Mouse (Mus musculus): ENCODE data around the gene Id3. TPM values are rescaled to one million over a fixed set of nuclear protein-coding genes. Genes with fewer than 3 reads are reported as not detected.
"Not testable (repeated sequence)": the region's sequence is repeated elsewhere in the genome, so short reads cannot be mapped to it uniquely, and the experiment has no call there.

Gene Id3
- polyA plus RNA-seq (2014; fragmentation: Nextera tagmentation; extraction: Ambion mirVana): 194 and 206 TPM in 2 replicates

DNA sequence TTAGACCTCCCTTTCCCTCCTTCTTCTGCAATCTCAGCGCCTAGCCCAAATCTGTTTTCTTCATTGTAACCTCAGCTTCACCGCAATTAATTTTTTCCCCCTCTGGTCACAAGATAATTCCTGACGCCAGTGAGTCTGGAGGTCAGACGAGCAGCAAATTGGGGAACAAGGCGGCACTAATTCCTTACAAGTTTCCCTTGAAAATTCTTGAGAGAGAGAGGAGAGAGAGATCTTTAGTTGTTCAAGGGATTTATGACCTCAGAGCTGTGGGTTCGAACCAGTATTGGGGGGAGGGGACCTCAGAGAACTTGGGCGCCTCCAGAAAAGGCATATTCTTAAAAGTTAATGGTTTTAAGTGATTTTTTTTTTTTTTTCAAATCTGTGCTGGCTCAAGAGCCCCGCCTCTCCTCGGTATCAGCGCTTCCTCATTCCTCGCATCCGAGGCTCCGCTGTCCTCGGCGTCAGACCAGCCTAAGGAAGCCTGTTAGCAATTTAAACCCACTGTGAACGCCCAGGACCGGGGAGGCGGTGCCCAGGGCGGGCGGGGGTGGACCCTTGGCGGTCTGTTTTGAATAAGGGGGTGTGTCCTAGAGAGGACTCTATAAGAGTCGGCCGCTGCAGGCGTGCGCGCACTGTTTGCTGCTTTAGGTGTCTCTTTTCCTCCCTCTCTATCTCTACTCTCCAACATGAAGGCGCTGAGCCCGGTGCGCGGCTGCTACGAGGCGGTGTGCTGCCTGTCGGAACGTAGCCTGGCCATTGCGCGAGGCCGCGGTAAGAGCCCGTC is at the start of gene Id3:
Gene Id3 (plus strand): TSS at position 305 of the 784 bp plus-strand sequence.
- H3K27me3 ChIP-seq (ENCODE audit: control insufficient read depth, insufficient read depth, low read length): peaks cover 19% of the 10 kb centered on the region
- peaks cover 34% of the 10 kb centered on the region for H3K4me1 ChIP-seq (replicated peaks; ENCODE audit: control insufficient read depth, insufficient read depth, low read length)
- peak; percentile 81 for DNase-seq (ENCODE audit: low spot score)
- peak within 1 kb of the TSS; percentile 90 for H3K27ac ChIP-seq
- WGBS: under 1% methylated on average over 38 of the region's 39 CpGs
- peak within 1 kb of the TSS; percentile 78 for H3K9ac ChIP-seq
- no peaks in the 10 kb centered on the region for H3K36me3 ChIP-seq (replicated peaks; ENCODE audit: control insufficient read depth, insufficient read depth)
- ATAC-seq (ENCODE audit: low FRiP score): peak; percentile 82
- peak within 1 kb of the TSS; percentile 52 for H3K4me3 ChIP-seq (replicated peaks; ENCODE audit: low read length)
- no peaks in the 10 kb centered on the region for H3K9me3 ChIP-seq (ENCODE audit: control insufficient read depth, low read length)
- H3K4me2 ChIP-seq (replicated peaks): peak within 1 kb of the TSS; percentile 85

DNA sequence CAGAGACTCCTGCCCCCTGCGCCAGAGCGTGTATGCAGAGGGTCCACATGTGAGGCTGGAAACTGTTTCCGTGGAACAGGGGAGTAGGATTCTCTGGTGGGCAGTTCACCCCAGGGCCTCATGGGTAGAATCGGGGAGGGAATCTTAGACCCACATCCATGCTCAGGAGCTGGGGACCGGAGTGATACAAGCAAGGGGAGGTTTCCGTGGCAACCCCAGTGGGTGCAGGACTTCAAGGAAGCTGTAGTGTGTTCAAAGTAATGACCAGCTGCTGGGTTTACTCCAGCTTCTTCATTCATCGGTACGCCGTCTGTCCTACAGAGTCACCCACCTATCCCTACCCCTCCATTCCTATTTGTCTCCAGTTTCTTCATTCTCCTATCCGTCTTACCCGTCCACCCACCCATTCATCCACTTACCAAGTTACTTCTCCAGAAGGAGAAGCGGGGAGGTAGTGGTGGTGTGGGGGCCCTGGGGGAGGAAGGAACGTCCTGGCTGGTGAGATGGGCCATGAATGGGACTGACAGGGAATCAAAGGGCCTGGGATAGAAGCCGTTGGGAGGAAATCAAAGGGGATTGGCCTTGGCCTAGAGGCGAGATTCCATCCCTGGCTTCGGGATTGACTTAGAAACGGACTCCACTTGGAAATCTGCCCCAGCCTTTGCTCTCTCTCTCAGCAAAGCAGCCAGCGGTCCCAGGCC is 48.6 kb upstream of the Id3 start:
- WGBS: 52% methylated on average over 18 of the region's 18 CpGs
- H3K27ac ChIP-seq: peak overlapping the region; percentile 59
- ATAC-seq (ENCODE audit: low FRiP score): peak; percentile 76

DNA sequence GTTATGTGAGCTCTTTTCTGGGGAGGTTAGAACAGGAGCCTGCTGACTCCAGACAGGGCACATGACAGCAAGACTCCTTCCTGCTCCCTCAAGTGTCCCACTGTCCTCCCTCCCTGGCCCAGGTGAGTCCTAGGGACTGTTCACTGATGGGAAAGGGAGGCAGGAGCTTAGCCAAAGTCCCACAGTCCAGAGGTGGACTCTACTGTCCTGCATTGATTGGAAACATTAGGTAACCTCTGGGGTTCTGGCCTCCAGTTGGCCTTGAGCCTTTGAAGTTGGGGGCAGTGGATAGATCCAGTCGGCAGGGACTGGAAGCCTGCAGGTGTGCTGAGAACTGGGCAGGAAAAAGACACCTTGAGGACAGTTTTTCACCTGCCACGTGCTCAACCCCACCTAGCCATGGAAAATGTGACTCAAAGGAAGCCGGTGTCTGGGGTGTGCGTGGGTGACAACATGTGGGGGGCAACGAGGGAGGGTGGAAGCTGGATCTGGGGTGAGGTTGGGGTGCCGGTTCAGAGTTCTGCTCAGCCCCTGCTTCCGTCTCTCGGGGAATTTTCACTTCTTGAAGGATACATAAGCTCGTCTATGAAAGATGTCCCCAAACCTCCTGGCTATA is 47.7 kb upstream of the Id3 start:
- Histone ChIP-seq H3K4me1 (replicated peaks; ENCODE audit: control insufficient read depth, insufficient read depth, low read length) (peaks cover 3% of the 10 kb centered on the region; the same call in 1 of the 2 replicates), H3K36me3 (replicated peaks; ENCODE audit: control insufficient read depth, insufficient read depth) (no peaks in the 10 kb centered on the region), H3K4me3 (replicated peaks; ENCODE audit: low read length) (no peak overlapping the region), H3K9ac (no peak overlapping the region), H3K9me3 (ENCODE audit: control insufficient read depth, low read length) (peaks cover 4% of the 10 kb centered on the region; the same call in 1 of the 2 replicates), H3K27ac (0 out of 2 replicates have a peak overlapping the region, but pooled peaks have one; percentile 38), H3K27me3 (ENCODE audit: control insufficient read depth, insufficient read depth, low read length) (no peaks in the 10 kb centered on the region), H3K4me2 (replicated peaks) (no peak overlapping the region)
- ATAC-seq (ENCODE audit: low FRiP score): no peak
- WGBS: 84% methylated on average over 9 of the region's 9 CpGs
- DNase-seq (ENCODE audit: low spot score): no peak

More for the DNA sequence above, 48.6 kb upstream of the Id3 start:
- H3K4me2 ChIP-seq (replicated peaks): no peak overlapping the region
- DNase-seq (ENCODE audit: low spot score): peak; percentile 53
- H3K27me3 ChIP-seq (ENCODE audit: control insufficient read depth, insufficient read depth, low read length): no peaks in the 10 kb centered on the region
- no peaks in the 10 kb centered on the region for H3K36me3 ChIP-seq (replicated peaks; ENCODE audit: control insufficient read depth, insufficient read depth)
- H3K4me3 ChIP-seq (replicated peaks; ENCODE audit: low read length): no peak overlapping the region
- no peak overlapping the region for H3K9ac ChIP-seq
- peaks cover 3% of the 10 kb centered on the region; the same call in 1 of the 2 replicates for H3K4me1 ChIP-seq (replicated peaks; ENCODE audit: control insufficient read depth, insufficient read depth, low read length)
- H3K9me3 ChIP-seq (ENCODE audit: control insufficient read depth, low read length): peaks cover 4% of the 10 kb centered on the region; the same call in 1 of the 2 replicates

DNA sequence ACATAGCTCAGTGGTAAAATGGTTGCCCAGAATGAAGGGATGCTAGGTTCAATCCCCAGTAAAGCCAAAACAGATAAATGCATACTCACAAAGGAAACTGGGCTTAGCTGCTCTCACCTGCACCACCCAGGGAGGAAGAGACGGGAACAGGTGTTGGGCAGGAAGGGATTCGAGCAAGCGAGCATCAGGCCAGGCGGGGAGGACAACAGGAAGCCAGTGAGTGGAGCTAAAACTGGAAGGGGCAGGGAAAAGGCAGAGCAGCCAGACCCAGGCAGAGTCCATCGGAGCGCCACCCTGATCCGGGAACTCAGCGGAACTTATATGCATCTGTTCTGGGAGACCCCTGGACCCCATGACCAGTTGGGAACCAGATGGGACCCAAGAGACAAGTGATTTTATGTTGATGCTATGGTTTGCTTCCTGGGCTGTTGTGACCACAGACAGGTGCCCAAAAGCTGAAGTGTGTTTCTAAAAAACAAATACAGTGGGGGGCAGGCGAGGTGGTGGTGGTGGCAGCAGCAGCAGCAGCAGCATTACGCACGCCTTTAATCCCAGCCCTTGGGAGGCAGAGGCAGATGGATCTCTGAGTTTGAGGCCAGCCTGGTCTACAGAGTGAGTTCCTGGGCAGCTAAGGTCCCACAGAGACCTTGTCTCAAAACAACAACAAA is 46.7 kb upstream of the Id3 start:
- H3K4me1 ChIP-seq (replicated peaks; ENCODE audit: control insufficient read depth, insufficient read depth, low read length): peaks cover 3% of the 10 kb centered on the region; the same call in 1 of the 2 replicates
- WGBS: 74% methylated on average over 11 of the region's 11 CpGs
- ATAC-seq (ENCODE audit: low FRiP score): no peak

DNA sequence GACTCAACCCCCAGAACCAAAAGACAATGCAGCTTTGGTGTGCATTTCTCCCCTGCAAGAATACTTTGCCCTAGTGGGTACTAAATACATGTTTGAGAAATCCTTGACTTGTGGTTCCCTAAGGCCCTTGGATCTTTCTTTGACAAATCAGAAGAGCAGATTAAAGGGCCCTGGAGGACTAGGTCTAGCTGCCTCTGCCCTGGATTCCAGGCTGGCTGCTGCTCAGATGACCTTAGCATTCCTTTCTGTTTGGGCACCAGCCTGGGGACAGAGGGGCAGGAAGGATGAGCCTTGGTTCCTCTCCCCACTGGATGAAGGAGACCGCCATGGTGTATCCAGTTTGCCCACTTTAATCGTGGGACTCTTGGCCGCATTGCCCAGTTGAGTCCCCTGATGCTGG is 44.9 kb upstream of the Id3 start:
- DNase-seq (ENCODE audit: low spot score): no peak
- no peak overlapping the region for H3K9ac ChIP-seq
- H3K27me3 ChIP-seq (ENCODE audit: control insufficient read depth, insufficient read depth, low read length): no peaks in the 10 kb centered on the region
- H3K4me2 ChIP-seq (replicated peaks): no peak overlapping the region
- no peak overlapping the region for H3K4me3 ChIP-seq (replicated peaks; ENCODE audit: low read length)
- 93% methylated on average over 3 of the region's 3 CpGs for WGBS
- no peak overlapping the region for H3K27ac ChIP-seq
- no peaks in the 10 kb centered on the region for H3K36me3 ChIP-seq (replicated peaks; ENCODE audit: control insufficient read depth, insufficient read depth)
- no peak for ATAC-seq (ENCODE audit: low FRiP score)
- H3K9me3 ChIP-seq (ENCODE audit: control insufficient read depth, low read length): no peaks in the 10 kb centered on the region
- peaks cover 3% of the 10 kb centered on the region; the same call in 1 of the 2 replicates for H3K4me1 ChIP-seq (replicated peaks; ENCODE audit: control insufficient read depth, insufficient read depth, low read length)

More for the DNA sequence above, 46.7 kb upstream of the Id3 start:
- no peak overlapping the region for H3K9ac ChIP-seq
- H3K4me3 ChIP-seq (replicated peaks; ENCODE audit: low read length): no peak overlapping the region
- H3K4me2 ChIP-seq (replicated peaks): no peak overlapping the region
- H3K27ac ChIP-seq: no peak overlapping the region
- no peaks in the 10 kb centered on the region for H3K36me3 ChIP-seq (replicated peaks; ENCODE audit: control insufficient read depth, insufficient read depth)
- no peaks in the 10 kb centered on the region for H3K27me3 ChIP-seq (ENCODE audit: control insufficient read depth, insufficient read depth, low read length)
- peaks cover 4% of the 10 kb centered on the region; the same call in 1 of the 2 replicates for H3K9me3 ChIP-seq (ENCODE audit: control insufficient read depth, low read length)
- DNase-seq (ENCODE audit: low spot score): no peak

DNA sequence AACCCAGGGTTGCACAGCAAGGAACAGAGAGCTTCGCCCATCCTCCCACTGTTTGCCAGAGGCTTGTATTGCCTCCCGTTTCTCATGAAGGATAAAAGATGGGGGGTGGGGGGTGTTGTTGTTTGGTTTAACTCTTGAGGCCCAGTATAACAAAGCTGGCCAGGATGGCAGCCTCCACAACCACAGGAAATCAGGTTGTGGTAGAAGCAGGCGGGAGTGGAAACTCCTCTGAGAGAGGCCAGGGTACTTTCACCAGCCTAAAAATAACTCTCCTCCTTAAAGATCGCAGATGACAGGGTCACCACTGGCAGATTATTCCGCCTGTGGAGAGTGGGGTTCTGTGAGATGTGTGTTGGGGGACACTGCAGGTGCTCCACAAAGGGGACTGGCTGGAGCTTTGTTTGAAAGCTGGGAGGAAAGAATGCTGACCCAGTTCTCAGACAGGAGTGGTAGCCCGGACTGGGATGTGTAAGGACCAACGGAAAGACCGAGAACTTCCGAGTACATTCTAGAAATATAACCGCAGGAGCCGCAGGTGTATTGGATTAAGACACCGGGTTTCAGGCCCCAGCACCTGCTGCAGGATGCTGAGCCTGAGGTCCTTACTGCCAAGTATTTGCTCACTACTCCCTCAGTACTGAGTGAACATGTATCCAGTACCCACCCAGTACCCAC is 42.8 kb upstream of the Id3 start:
- 80% methylated on average over 12 of the region's 12 CpGs for WGBS

DNA sequence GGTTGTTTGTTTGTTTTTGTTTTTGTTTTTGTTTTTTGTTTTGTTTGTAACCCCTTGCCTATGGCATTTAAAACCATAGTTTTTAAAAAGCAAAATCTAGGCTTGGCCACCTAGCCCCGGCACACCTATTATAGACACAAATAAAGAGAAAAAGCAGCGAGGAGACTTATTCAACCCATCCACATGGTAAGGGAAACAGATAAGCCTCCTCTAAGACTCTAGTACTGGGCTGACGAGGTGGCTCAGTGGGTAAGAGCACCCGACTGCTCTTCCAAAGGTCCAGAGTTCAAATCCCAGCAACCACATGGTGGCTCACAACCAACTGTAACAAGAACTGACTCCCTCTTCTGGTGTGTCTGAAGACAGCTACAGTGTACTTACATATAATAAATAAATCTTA is 41.5 kb upstream of the Id3 start:
- WGBS: 85% methylated on average over 4 of the region's 4 CpGs
- not testable (repeated sequence) for H3K4me2 ChIP-seq (replicated peaks); H3K9ac ChIP-seq; H3K27ac ChIP-seq; H3K27me3 ChIP-seq (ENCODE audit: control insufficient read depth, insufficient read depth, low read length); H3K4me1 ChIP-seq (replicated peaks; ENCODE audit: control insufficient read depth, insufficient read depth, low read length); H3K4me3 ChIP-seq (replicated peaks; ENCODE audit: low read length); H3K9me3 ChIP-seq (ENCODE audit: control insufficient read depth, low read length); H3K36me3 ChIP-seq (replicated peaks; ENCODE audit: control insufficient read depth, insufficient read depth); ATAC-seq (ENCODE audit: low FRiP score); DNase-seq (ENCODE audit: low spot score)

More for the DNA sequence above, 42.8 kb upstream of the Id3 start:
- Histone ChIP-seq H3K9me3 (ENCODE audit: control insufficient read depth, low read length) (no peaks in the 10 kb centered on the region), H3K27me3 (ENCODE audit: control insufficient read depth, insufficient read depth, low read length) (no peaks in the 10 kb centered on the region), H3K4me1 (replicated peaks; ENCODE audit: control insufficient read depth, insufficient read depth, low read length) (peaks cover 6% of the 10 kb centered on the region), H3K4me2 (replicated peaks) (no peak overlapping the region), H3K27ac (no peak overlapping the region), H3K36me3 (replicated peaks; ENCODE audit: control insufficient read depth, insufficient read depth) (no peaks in the 10 kb centered on the region), H3K4me3 (replicated peaks; ENCODE audit: low read length) (no peak overlapping the region), H3K9ac (no peak overlapping the region)
- DNase-seq (ENCODE audit: low spot score) (no peak), ATAC-seq (ENCODE audit: low FRiP score) (no peak)

DNA sequence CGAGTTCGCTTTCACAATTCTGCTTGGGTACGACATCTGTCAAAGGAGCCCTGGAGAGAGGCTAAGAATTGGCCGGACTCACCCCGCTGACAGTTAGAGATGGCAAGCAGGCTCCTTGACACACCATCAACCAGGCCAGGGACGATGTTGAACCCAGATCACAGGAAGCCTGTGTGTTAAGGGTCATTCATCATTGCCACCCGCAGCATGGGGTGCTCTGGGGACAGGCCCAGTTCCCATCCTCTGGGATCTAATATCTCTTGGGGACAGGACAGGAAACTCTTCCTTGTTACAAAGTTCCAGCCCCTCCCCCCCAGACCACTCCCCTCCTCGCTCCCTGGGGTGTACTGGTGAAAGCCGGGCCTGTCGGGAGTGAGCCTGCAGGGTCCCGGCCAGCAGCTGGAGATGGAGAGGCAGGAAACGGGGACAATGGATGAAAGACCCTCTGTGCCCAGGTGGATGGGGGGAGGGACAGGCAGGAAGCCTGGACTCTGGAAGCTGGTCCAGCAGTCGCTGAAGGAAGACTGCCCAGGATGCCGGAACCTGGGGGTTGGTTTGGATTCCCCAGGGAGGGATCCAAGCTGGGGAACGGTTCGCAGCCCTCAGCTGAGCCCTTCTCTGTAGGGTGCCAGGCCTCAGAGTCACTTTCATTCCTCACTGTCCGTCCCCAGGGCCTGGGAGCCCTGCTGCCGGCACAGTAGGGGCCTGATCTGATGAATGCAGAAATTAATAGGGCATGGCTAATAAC is 38.5 kb upstream of the Id3 start:
- no peak overlapping the region for H3K9ac ChIP-seq
- no peak overlapping the region for H3K27ac ChIP-seq
- H3K27me3 ChIP-seq (ENCODE audit: control insufficient read depth, insufficient read depth, low read length): no peaks in the 10 kb centered on the region
- peaks cover 6% of the 10 kb centered on the region for H3K4me1 ChIP-seq (replicated peaks; ENCODE audit: control insufficient read depth, insufficient read depth, low read length)
- ATAC-seq (ENCODE audit: low FRiP score): peak; percentile 51; the same call in 1 of the 2 replicates
- H3K4me2 ChIP-seq (replicated peaks): no peak overlapping the region
- 4% methylated on average over 18 of the region's 18 CpGs for WGBS
- H3K36me3 ChIP-seq (replicated peaks; ENCODE audit: control insufficient read depth, insufficient read depth): no peaks in the 10 kb centered on the region
- no peak for DNase-seq (ENCODE audit: low spot score)
- no peaks in the 10 kb centered on the region for H3K9me3 ChIP-seq (ENCODE audit: control insufficient read depth, low read length)
- no peak overlapping the region for H3K4me3 ChIP-seq (replicated peaks; ENCODE audit: low read length)

All from hindbrain, embryonic 14.5 days (tissue).